Mouse (Mus musculus): ENCODE results near the gene Afp.

DNA sequence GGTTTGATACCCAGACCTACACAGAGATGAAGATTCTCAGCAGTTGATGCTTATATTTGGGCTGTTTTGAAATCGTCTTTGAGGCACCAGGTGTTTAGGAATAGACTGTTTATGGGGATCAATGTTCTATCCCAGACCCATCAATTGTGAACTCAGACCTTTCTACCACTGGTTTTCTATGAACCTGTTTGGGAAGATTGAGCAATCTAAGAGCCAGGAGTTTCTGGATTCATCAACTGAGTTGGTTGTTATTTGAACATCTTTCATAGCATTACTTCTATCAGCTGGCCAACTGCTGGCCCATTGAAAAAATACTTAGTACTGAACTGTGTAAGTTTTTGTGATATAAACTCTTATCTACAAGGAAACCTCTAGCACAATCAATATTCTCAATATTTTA lies 33.3 kb upstream of the Afp start:
- TF ChIP-seq CTCF (IDR thresholded peaks at IDR 0.05; ENCODE audit: control insufficient read depth, insufficient read depth, low read length): no peak
- no peak for TF ChIP-seq POLR2A (IDR thresholded peaks at IDR 0.05; ENCODE audit: borderline replicate concordance, control insufficient read depth, low read depth, low read length)

All from bone marrow, adult 2 months (tissue).